Mouse (Mus musculus): ENCODE results near the gene Slc25a21.

DNA sequence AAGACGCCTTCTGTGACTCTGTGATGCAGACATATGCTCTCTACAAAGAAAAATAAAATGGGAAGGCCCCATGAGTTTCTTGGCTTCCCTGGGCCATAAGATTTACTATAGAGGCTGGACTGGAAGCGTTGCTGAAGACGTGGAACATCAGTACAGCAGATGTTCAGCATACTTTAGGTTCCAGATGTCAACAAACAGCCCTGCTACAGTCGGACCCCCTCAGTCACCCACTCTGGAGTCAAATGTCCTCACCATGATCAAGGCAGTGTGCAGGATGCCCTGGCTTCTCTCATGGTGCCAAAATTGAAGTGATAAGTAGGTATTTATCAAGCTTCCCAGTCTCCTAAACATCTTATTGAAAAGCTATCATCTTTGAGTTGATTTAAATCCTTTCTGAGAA lies 234.0 kb downstream of the Slc25a21 start:
- TF ChIP-seq CTCF (IDR thresholded peaks at IDR 0.05; ENCODE audit: extremely low read depth, insufficient read depth, insufficient read length, insufficient replicate concordance) (no peak), POLR2A (IDR thresholded peaks at IDR 0.05; ENCODE audit: low read depth, low read length) (no peak)

Data from spleen, adult 2 months (tissue).